Mouse (Mus musculus): ENCODE measurements around the gene Epha1. TPM values are rescaled to one million over a fixed set of nuclear protein-coding genes. Genes with fewer than 3 reads are reported as not detected.

Epha1 gene
- polyA plus RNA-seq, 1 experiment: not detected

DNA sequence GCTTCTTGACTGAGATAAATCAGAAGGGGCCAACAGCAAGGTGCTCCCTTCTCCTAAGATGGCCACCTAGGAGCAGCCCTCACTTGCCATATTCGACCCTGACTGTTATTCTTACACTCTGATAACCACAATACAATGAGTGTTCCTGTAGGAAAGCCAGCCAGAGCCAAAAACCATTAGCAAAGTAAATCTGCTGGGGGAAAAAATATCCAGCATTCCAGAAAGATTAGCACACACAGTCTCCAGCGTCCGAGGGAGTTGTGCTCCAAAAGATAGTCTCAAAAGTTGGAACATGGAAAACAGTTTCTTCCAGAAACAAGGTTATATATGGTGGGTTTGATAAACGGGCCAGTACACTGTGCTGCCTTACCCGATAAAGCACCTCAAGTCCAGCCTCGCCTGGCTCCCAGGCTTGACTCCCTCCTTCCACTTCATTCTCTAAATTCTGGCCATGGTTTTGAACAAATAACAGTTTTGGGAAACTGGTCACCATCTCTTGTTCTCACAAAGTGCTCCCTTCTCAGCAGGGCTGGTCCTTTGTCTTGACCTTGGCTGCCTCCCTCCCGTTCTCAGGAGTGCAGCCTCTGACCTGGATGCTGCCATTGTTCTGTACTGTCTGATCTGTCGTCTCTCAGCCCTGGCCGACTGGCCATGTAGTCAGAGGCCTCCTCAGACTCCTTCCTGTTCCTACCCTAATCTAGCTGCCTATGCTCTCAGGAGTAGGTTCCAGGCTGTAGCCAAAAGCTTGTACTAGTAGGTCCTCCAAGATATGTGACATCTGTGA is 13.5 kb downstream of the Epha1 start:
- H3K4me1 ChIP-seq (ENCODE audit: control insufficient read depth, insufficient read depth, low read length): peaks cover 4% of the 10 kb centered on the region
- H3K4me3 ChIP-seq (ENCODE audit: insufficient read depth, low read depth, low read length): no peak overlapping the region
- 66% methylated on average over 9 of the region's 9 CpGs for WGBS
- TF ChIP-seq CTCF (IDR thresholded peaks at IDR 0.05; ENCODE audit: insufficient read depth, low read depth, low read length) (no peak), POLR2A (IDR thresholded peaks at IDR 0.05; ENCODE audit: insufficient read depth, low read depth, low read length) (no peak)
- H3K27ac ChIP-seq (ENCODE audit: insufficient read depth, low read depth, low read length): no peak overlapping the region

- no peak overlapping the region for H3K27ac ChIP-seq (ENCODE audit: insufficient read depth, low read depth, low read length)
- peaks cover 11% of the 10 kb centered on the region for H3K4me1 ChIP-seq (ENCODE audit: control insufficient read depth, insufficient read depth, low read length)
- WGBS: 94% methylated on average over 12 of the region's 12 CpGs
- H3K4me3 ChIP-seq (ENCODE audit: insufficient read depth, low read depth, low read length): no peak overlapping the region
- TF ChIP-seq CTCF (IDR thresholded peaks at IDR 0.05; ENCODE audit: insufficient read depth, low read depth, low read length): no peak
Measured at GRCm38 (mm10) chr6:42358901-42359300, 14.2 kb downstream of the Epha1 start.

- Histone ChIP-seq H3K27ac (ENCODE audit: insufficient read depth, low read depth, low read length) (no peak overlapping the region), H3K4me1 (ENCODE audit: control insufficient read depth, insufficient read depth, low read length) (peaks cover 17% of the 10 kb centered on the region), H3K4me3 (ENCODE audit: insufficient read depth, low read depth, low read length) (no peak overlapping the region)
- WGBS: 81% methylated on average over 6 of the region's 6 CpGs
- TF ChIP-seq POLR2A (IDR thresholded peaks at IDR 0.05; ENCODE audit: insufficient read depth, low read depth, low read length): no peak
- no peak for TF ChIP-seq CTCF (IDR thresholded peaks at IDR 0.05; ENCODE audit: insufficient read depth, low read depth, low read length)
Measured at GRCm38 (mm10) chr6:42357901-42358300, 15.2 kb downstream of the Epha1 start.

DNA sequence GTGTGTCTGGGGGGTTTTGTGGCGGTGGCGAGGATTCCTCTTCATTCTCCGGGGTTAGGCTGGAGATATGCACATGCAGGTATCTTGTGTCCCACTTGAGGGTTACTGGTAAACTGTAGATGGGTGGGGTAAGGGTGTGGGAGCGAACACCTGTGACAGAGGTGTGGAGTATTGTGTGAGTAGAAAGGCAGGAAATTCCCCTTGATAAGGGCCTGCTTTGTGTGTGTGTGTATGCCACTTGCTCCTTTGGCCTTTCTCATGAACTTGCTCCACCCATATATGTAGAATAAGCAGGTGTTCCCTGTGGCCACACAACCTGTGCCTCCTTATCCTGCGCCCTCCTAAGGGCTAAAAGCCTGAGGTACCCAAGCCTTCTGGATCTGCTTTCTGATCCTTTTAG is 16.2 kb downstream of the Epha1 start:
- Histone ChIP-seq H3K4me1 (ENCODE audit: control insufficient read depth, insufficient read depth, low read length) (peaks cover 18% of the 10 kb centered on the region), H3K27ac (ENCODE audit: insufficient read depth, low read depth, low read length) (no peak overlapping the region), H3K4me3 (ENCODE audit: insufficient read depth, low read depth, low read length) (no peak overlapping the region)
- no peak for TF ChIP-seq CTCF (IDR thresholded peaks at IDR 0.05; ENCODE audit: insufficient read depth, low read depth, low read length)
- no peak for TF ChIP-seq POLR2A (IDR thresholded peaks at IDR 0.05; ENCODE audit: insufficient read depth, low read depth, low read length)
- WGBS: 98% methylated on average over 5 of the region's 5 CpGs

- Histone ChIP-seq H3K4me1 (ENCODE audit: control insufficient read depth, insufficient read depth, low read length) (peaks cover 27% of the 10 kb centered on the region), H3K4me3 (ENCODE audit: insufficient read depth, low read depth, low read length) (no peak overlapping the region), H3K27ac (ENCODE audit: insufficient read depth, low read depth, low read length) (no peak overlapping the region)
- WGBS: 96% methylated on average over 13 of the region's 13 CpGs
- TF ChIP-seq POLR2A (IDR thresholded peaks at IDR 0.05; ENCODE audit: insufficient read depth, low read depth, low read length): no peak
- no peak for TF ChIP-seq CTCF (IDR thresholded peaks at IDR 0.05; ENCODE audit: insufficient read depth, low read depth, low read length)
Measured at GRCm38 (mm10) chr6:42355794-42356600, 17.1 kb downstream of the Epha1 start.

DNA sequence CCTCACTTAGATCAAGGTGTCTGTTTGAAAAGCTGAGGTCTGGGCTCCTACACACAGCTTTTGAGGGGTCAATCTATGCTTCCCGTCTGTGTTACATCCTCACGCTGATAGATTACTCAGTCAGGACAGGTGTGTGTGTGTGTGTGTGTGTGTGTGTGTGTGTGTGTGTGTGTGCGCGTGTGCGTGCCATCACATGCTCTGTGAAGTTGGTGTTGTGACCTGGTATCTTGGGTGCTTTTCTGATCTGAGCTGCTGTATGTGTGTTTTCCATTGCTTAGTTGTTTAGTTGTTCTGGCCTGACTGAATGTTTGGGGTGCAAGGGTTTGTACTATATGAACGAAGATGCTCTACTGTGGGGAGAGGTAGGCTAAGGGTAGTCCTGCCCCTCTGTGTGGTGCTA is 17.7 kb downstream of the Epha1 start:
- TF ChIP-seq CTCF (IDR thresholded peaks at IDR 0.05; ENCODE audit: insufficient read depth, low read depth, low read length) (no peak), POLR2A (IDR thresholded peaks at IDR 0.05; ENCODE audit: insufficient read depth, low read depth, low read length) (no peak)
- no peak overlapping the region for H3K4me3 ChIP-seq (ENCODE audit: insufficient read depth, low read depth, low read length)

GRCm38 (mm10) chr6:42354076-42355019 is 18.7 kb downstream of the Epha1 start:
- 44% methylated on average over 11 of the region's 11 CpGs for WGBS
- 0 out of 2 replicates have a peak overlapping the region, but pooled peaks have one; percentile 1 for H3K4me3 ChIP-seq (ENCODE audit: insufficient read depth, low read depth, low read length)

More for the DNA sequence above, 17.7 kb downstream of the Epha1 start:
- H3K27ac ChIP-seq (ENCODE audit: insufficient read depth, low read depth, low read length): no peak overlapping the region
- peaks cover 31% of the 10 kb centered on the region for H3K4me1 ChIP-seq (ENCODE audit: control insufficient read depth, insufficient read depth, low read length)
- WGBS: 96% methylated on average over 6 of the region's 6 CpGs

GRCm38 (mm10) chr6:42353180-42353579 is 19.9 kb downstream of the Epha1 start:
- H3K4me3 ChIP-seq (ENCODE audit: insufficient read depth, low read depth, low read length): no peak overlapping the region
- TF ChIP-seq CTCF (IDR thresholded peaks at IDR 0.05; ENCODE audit: insufficient read depth, low read depth, low read length) (no peak), POLR2A (IDR thresholded peaks at IDR 0.05; ENCODE audit: insufficient read depth, low read depth, low read length) (no peak)
- 78% methylated on average over 8 of the region's 8 CpGs for WGBS
- peaks cover 35% of the 10 kb centered on the region for H3K4me1 ChIP-seq (ENCODE audit: control insufficient read depth, insufficient read depth, low read length)
- H3K27ac ChIP-seq (ENCODE audit: insufficient read depth, low read depth, low read length): no peak overlapping the region

More at GRCm38 (mm10) chr6:42354076-42355019, 18.7 kb downstream of the Epha1 start:
- no peak overlapping the region for H3K27ac ChIP-seq (ENCODE audit: insufficient read depth, low read depth, low read length)
- peaks cover 31% of the 10 kb centered on the region for H3K4me1 ChIP-seq (ENCODE audit: control insufficient read depth, insufficient read depth, low read length)
- no peak for TF ChIP-seq CTCF (IDR thresholded peaks at IDR 0.05; ENCODE audit: insufficient read depth, low read depth, low read length)
- TF ChIP-seq POLR2A (IDR thresholded peaks at IDR 0.05; ENCODE audit: insufficient read depth, low read depth, low read length): no peak
